Mouse (Mus musculus) CH12.LX (cell line): Measurements from ENCODE around the gene Ap5z1. TPM values are rescaled to one million over a fixed set of nuclear protein-coding genes. Genes with fewer than 3 reads are reported as not detected.

Source experiments
- DNase-seq: peaks from one replicate; pipeline ENCODE4 v3.0.0-alpha.2; 2013; ENCODE audit errors: extremely low read depth
- H3K27ac ChIP-seq: 2 replicates; pipeline ENCODE4 v1.5.1; 2012; ENCODE audit warnings: low read depth, mild to moderate bottlenecking, control low read depth, moderate library complexity; ENCODE audit not compliant: insufficient read depth
- H3K27me3 ChIP-seq: replicated peaks from 2 replicates; pipeline ENCODE3; 2012; ENCODE audit warnings: inconsistent platforms
- H3K36me3 ChIP-seq, 2 experiments: replicated peaks in 1 of 2; 2 replicates each; pipeline versions ENCODE3 to v1.6.1; 2012; ENCODE audit warnings: inconsistent platforms in 1 of 2, low read length in 1 of 2, mild to moderate bottlenecking in 1 of 2, mixed read lengths in 1 of 2, moderate library complexity in 1 of 2; ENCODE audit not compliant: control insufficient read depth in 1 of 2, insufficient read depth in 1 of 2
- H3K4me1 ChIP-seq, 2 experiments: 2 replicates each; pipeline ENCODE4 v1.6.1; 2012; ENCODE audit warnings: inconsistent platforms in 1 of 2, moderate library complexity in 1 of 2; ENCODE audit not compliant: insufficient read depth in 2 of 2, control insufficient read depth in 1 of 2
- H3K4me2 ChIP-seq: 2 replicates; pipeline ENCODE4 v1.6.1; 2012; ENCODE audit warnings: low read depth, mild to moderate bottlenecking, control low read depth; ENCODE audit not compliant: poor library complexity, insufficient read depth, severe bottlenecking
- H3K4me3 ChIP-seq, 3 experiments: fragments of 150-350 bp in 1 of 3; sonication (generic) in 1 of 3; replicated peaks in 1 of 3; 2 replicates each; pipeline versions ENCODE3 to v1.5.1; 2011 to 2012; ENCODE audit warnings: low read depth in 2 of 3, low read length in 2 of 3, mild to moderate bottlenecking in 2 of 3, moderate library complexity in 2 of 3, control low read depth in 1 of 3, improper control_type of control experiment in 1 of 3, inconsistent platforms in 1 of 3, mixed read lengths in 1 of 3; ENCODE audit not compliant: poor library complexity in 1 of 3
- H3K79me2 ChIP-seq: replicated peaks from 2 replicates; pipeline ENCODE4 v1.6.1; 2012; ENCODE audit warnings: mild to moderate bottlenecking, moderate library complexity; ENCODE audit not compliant: control insufficient read depth, poor library complexity, insufficient read depth, severe bottlenecking; ENCODE audit errors: extremely low read depth
- H3K9ac ChIP-seq: 2 replicates; pipeline ENCODE4 v1.6.1; 2012; ENCODE audit warnings: low read depth, mild to moderate bottlenecking, control low read depth, moderate library complexity; ENCODE audit not compliant: insufficient read depth
- H3K9me3 ChIP-seq: replicated peaks from 2 replicates; pipeline ENCODE3; 2012; ENCODE audit warnings: low read length, inconsistent platforms, mixed read lengths
- CHD1 ChIP-seq: IDR thresholded peaks from 2 replicates; pipeline ENCODE4 v1.6.1; 2012; ENCODE audit warnings: low read depth, low read length, improper control_type of control experiment, inconsistent platforms
- E2F4 ChIP-seq: IDR thresholded peaks from 2 replicates; pipeline ENCODE4 v1.6.1; 2011; ENCODE audit warnings: low read depth, low read length, improper control_type of control experiment; ENCODE audit not compliant: insufficient replicate concordance
- ELF1 ChIP-seq: IDR thresholded peaks from 2 replicates; pipeline ENCODE4 v1.6.1; 2014; ENCODE audit warnings: low read depth, mild to moderate bottlenecking, inconsistent platforms, low read length, improper control_type of control experiment
- EP300 ChIP-seq: IDR thresholded peaks from 2 replicates; pipeline ENCODE4 v1.6.1; 2011; ENCODE audit warnings: low read length, improper control_type of control experiment
- ETS1 ChIP-seq: conservative IDR thresholded peaks from 2 replicates; pipeline ENCODE4 v1.6.1; 2012; ENCODE audit warnings: low read depth, mild to moderate bottlenecking, inconsistent platforms, low read length, improper control_type of control experiment, moderate library complexity
- GABPA ChIP-seq: IDR thresholded peaks from 2 replicates; pipeline ENCODE4 v1.6.1; 2012; ENCODE audit warnings: low read depth, low read length, improper control_type of control experiment, inconsistent platforms; ENCODE audit not compliant: insufficient replicate concordance
- HCFC1 ChIP-seq: IDR thresholded peaks from 2 replicates; pipeline ENCODE4 v1.6.1; 2012; ENCODE audit warnings: low read depth, mild to moderate bottlenecking, inconsistent platforms, low read length, improper control_type of control experiment
- IRF4 ChIP-seq: IDR thresholded peaks from 2 replicates; pipeline ENCODE4 v1.6.1; 2014; ENCODE audit warnings: low read depth, mild to moderate bottlenecking, inconsistent platforms, low read length, improper control_type of control experiment
- KAT2A ChIP-seq: IDR thresholded peaks from 2 replicates; pipeline ENCODE4 v1.6.1; 2012; ENCODE audit warnings: low read length, improper control_type of control experiment, inconsistent platforms; ENCODE audit not compliant: insufficient replicate concordance
- MAFK ChIP-seq: IDR thresholded peaks from 2 replicates; pipeline ENCODE4 v1.6.1; 2011; ENCODE audit warnings: low read length, improper control_type of control experiment; ENCODE audit not compliant: insufficient replicate concordance
- MAZ ChIP-seq: IDR thresholded peaks from 2 replicates; pipeline ENCODE4 v1.6.1; 2012; ENCODE audit warnings: low read depth, mild to moderate bottlenecking, inconsistent platforms, low read length, improper control_type of control experiment, moderate library complexity
- MEF2A ChIP-seq: IDR thresholded peaks from 2 replicates; pipeline ENCODE4 v1.6.1; 2014; ENCODE audit warnings: low read depth, mild to moderate bottlenecking, inconsistent platforms, low read length, improper control_type of control experiment, borderline replicate concordance
- MXI1 ChIP-seq: IDR thresholded peaks from 2 replicates; pipeline ENCODE4 v1.6.1; 2011; ENCODE audit warnings: mild to moderate bottlenecking, low read depth, low read length, improper control_type of control experiment
- MYC ChIP-seq: IDR thresholded peaks from 2 replicates; pipeline ENCODE4 v1.6.1; 2011; ENCODE audit warnings: low read depth, mild to moderate bottlenecking, improper control_type of control experiment, low read length
- NELFE ChIP-seq: IDR thresholded peaks from 2 replicates; pipeline ENCODE4 v1.6.1; 2011; ENCODE audit warnings: low read depth, low read length, improper control_type of control experiment
- NRF1 ChIP-seq: IDR thresholded peaks from 2 replicates; pipeline ENCODE4 v1.6.1; 2014; ENCODE audit warnings: low read depth, mild to moderate bottlenecking, inconsistent platforms, low read length, improper control_type of control experiment, moderate library complexity
- PAX5 ChIP-seq: IDR thresholded peaks from 2 replicates; pipeline ENCODE4 v1.6.1; 2012; ENCODE audit warnings: low read length, inconsistent platforms, mixed read lengths
- SIN3A ChIP-seq: IDR thresholded peaks from 2 replicates; pipeline ENCODE4 v1.6.1; 2012; ENCODE audit warnings: low read length, improper control_type of control experiment, inconsistent platforms
- SMC3 ChIP-seq: IDR thresholded peaks from 2 replicates; pipeline ENCODE4 v1.6.1; 2011; ENCODE audit warnings: low read depth, low read length, improper control_type of control experiment
- TBP ChIP-seq: conservative IDR thresholded peaks from 2 replicates; pipeline ENCODE4 v1.6.1; 2011; ENCODE audit warnings: low read depth, low read length, improper control_type of control experiment
- TCF12 ChIP-seq: IDR thresholded peaks from 2 replicates; pipeline ENCODE4 v1.6.1; 2014; ENCODE audit warnings: low read depth, mild to moderate bottlenecking, inconsistent platforms, low read length, improper control_type of control experiment
- UBTF ChIP-seq: IDR thresholded peaks from 2 replicates; pipeline ENCODE4 v1.6.1; 2012; ENCODE audit warnings: low read depth, mild to moderate bottlenecking, inconsistent platforms, low read length, improper control_type of control experiment, moderate library complexity
- USF1 ChIP-seq: IDR thresholded peaks from 2 replicates; pipeline ENCODE4 v1.6.1; 2014; ENCODE audit warnings: low read depth, mild to moderate bottlenecking, inconsistent platforms, low read length, improper control_type of control experiment
- ZC3H11A ChIP-seq: IDR thresholded peaks from 2 replicates; pipeline ENCODE4 v1.6.1; 2012; ENCODE audit warnings: low read depth, mild to moderate bottlenecking, inconsistent platforms, low read length, improper control_type of control experiment
- ZKSCAN1 ChIP-seq: IDR thresholded peaks from 2 replicates; pipeline ENCODE4 v1.6.1; 2012; ENCODE audit warnings: low read depth, inconsistent platforms, low read length, improper control_type of control experiment, borderline replicate concordance
- ZNF384 ChIP-seq: IDR thresholded peaks from 2 replicates; pipeline ENCODE4 v1.6.1; 2012; ENCODE audit warnings: low read depth, low read length, improper control_type of control experiment, inconsistent platforms
- dilution Hi-C: fragments of 300-500 bp; cut with MboI; formaldehyde crosslinking; loops from 2 replicates; pipeline ENCODE4 v1.14.3; 2020; ENCODE audit warnings: low sequenced_read_pairs; ENCODE audit not compliant: extremely low pct_unique_long_range_greater_than_20kb, extremely low pct_ligation_motif_present
- in situ Hi-C: fragments of 300-500 bp; cut with MboI; formaldehyde crosslinking; loops from 3 replicates; pipeline ENCODE4 v1.14.3; 2019; ENCODE audit warnings: low sequenced_read_pairs, low pct_ligation_motif_present, low pct_unique_long_range_greater_than_20kb, mixed read lengths
- polyA plus RNA-seq: library from polyadenylated mRNA; unstranded; fragments of >175 nt; gene quantifications from 2 replicates; pipeline ENCODE4 v1.2.1, GENCODE M21; 2012; ENCODE audit warnings: low read depth; ENCODE audit not compliant: insufficient read length
- total RNA-seq, 2 experiments: library from RNA; depleted of rRNA; stranded (reverse); fragments of 300-350 nt in 1 of 2; fragments of >200 nt in 1 of 2; gene quantifications; 2 replicates each; pipeline ENCODE4 v1.2.3; 2012 to 2014

Gene Ap5z1
- total and polyA plus RNA-seq, 3 experiments = 3.1 to 18.7 (median 11.3) TPM

DNA sequence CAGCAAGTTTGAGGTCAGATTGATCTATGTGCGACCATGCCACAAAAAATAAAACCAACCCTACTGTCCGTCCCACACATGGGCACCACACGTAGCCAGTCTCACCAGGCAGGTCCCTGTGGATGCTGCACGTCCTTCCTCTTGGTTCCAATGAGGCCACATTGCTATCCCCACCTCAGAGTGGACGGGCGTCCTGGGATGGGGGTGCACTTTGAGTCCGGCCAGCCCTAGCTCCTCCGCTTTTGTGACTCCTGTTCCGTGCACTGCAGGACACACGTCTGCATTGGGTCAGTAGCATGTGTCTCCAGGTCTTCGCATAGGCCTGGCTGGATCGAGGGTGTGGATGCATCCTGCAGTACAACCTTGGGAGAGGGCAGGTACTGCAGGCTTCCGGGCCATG lies 4.6 kb downstream of the Ap5z1 start:
- peaks cover 11% of the 10 kb centered on the region for H3K79me2 ChIP-seq
- H3K4me1 ChIP-seq = peaks cover 3 to 15% of the 10 kb centered on the region in 2 experiments; a peak in 3 of 4 replicates
- no peaks in the 10 kb centered on the region for H3K9me3 ChIP-seq
- no peak overlapping the region for H3K4me3 ChIP-seq
- TF ChIP-seq TCF12 (no peak), ZC3H11A (no peak), ZKSCAN1 (no peak), ZNF384 (no peak), TBP (no peak), PAX5 (no peak), ETS1 (no peak)
- TF ChIP-seq, all 38 proteins: peak for 0
- in situ Hi-C loops (no loop called here), dilution Hi-C loops (no loop called here)
- peaks cover 53 to 73% of the 10 kb centered on the region in 2 experiments for H3K36me3 ChIP-seq
- no peaks in the 10 kb centered on the region for H3K27me3 ChIP-seq
- H3K4me2 ChIP-seq = no peak overlapping the region
- no peak overlapping the region for H3K9ac ChIP-seq
- DNase-seq = no peak
- no peak overlapping the region for H3K27ac ChIP-seq

DNA sequence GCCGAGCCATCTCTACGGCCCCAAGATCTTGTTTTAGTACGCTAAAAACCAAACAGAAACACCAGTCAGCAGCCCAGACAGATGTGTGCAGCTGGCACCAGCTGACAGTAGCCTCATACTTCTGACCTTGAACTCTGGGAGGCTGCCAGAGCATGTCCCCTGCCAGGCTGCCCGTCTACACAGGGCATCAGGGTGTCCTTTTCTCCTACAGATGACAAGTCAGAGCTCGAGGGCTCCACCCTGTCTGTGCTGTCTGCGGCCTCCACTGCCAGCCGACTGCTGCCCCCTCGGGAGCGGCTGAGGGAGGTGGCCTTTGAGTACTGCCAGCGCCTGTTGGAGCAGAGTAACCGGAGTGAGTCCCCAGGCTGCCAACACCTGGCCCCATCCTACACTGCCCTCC lies 6.1 kb downstream of the Ap5z1 start:
- peaks cover 2 to 11% of the 10 kb centered on the region in 2 experiments; a peak in 3 of 4 replicates for H3K4me1 ChIP-seq
- in situ Hi-C loops (no loop called here), dilution Hi-C loops (no loop called here)
- no peak overlapping the region for H3K4me2 ChIP-seq
- H3K4me3 ChIP-seq = no peak overlapping the region
- no peaks in the 10 kb centered on the region for H3K9me3 ChIP-seq
- DNase-seq = no peak
- no peak overlapping the region for H3K27ac ChIP-seq
- peaks cover 6% of the 10 kb centered on the region for H3K79me2 ChIP-seq
- peaks cover 63 to 87% of the 10 kb centered on the region in 2 experiments for H3K36me3 ChIP-seq
- H3K9ac ChIP-seq = no peak overlapping the region
- TF ChIP-seq KAT2A (no peak), ZNF384 (no peak), E2F4 (no peak), ELF1 (no peak), MXI1 (no peak), EP300 (no peak), TBP (no peak), MYC (no peak), UBTF (no peak), CHD1 (no peak), ZKSCAN1 (no peak)
- H3K27me3 ChIP-seq = no peaks in the 10 kb centered on the region

- H3K9me3 ChIP-seq = no peaks in the 10 kb centered on the region
- no peak overlapping the region for H3K27ac ChIP-seq
- no peak for DNase-seq
- no peak overlapping the region for H3K4me3 ChIP-seq
- dilution Hi-C loops = no loop called here
- no peak overlapping the region for H3K9ac ChIP-seq
- peaks cover 68 to 92% of the 10 kb centered on the region in 2 experiments for H3K36me3 ChIP-seq
- no peaks in the 10 kb centered on the region for H3K79me2 ChIP-seq
- in situ Hi-C loops = no loop called here
- no peak overlapping the region for H3K4me2 ChIP-seq
- no peaks in the 10 kb centered on the region for H3K27me3 ChIP-seq
- H3K4me1 ChIP-seq = no peaks in the 10 kb centered on the region
- TF ChIP-seq MAZ (no peak), NELFE (no peak), SMC3 (no peak), EP300 (no peak), SIN3A (no peak), UBTF (no peak), GABPA (no peak), ZNF384 (no peak), PAX5 (no peak), MAFK (no peak), MXI1 (no peak), IRF4 (no peak), HCFC1 (no peak), USF1 (no peak), MEF2A (no peak), NRF1 (no peak)
These were observed 10.0 kb downstream of the Ap5z1 start for GRCm38 (mm10) chr5:142473696-142474095.
